Mouse (Mus musculus): ENCODE data around the gene Gpm6b. TPM values are rescaled to one million over a fixed set of nuclear protein-coding genes. Genes with fewer than 3 reads are reported as not detected.

Gene Gpm6b
- polyA plus RNA-seq (2017; shearing (Covaris generic)): 10 to 100 TPM; 25.8 to 61.6 (median 50.7) TPM

DNA sequence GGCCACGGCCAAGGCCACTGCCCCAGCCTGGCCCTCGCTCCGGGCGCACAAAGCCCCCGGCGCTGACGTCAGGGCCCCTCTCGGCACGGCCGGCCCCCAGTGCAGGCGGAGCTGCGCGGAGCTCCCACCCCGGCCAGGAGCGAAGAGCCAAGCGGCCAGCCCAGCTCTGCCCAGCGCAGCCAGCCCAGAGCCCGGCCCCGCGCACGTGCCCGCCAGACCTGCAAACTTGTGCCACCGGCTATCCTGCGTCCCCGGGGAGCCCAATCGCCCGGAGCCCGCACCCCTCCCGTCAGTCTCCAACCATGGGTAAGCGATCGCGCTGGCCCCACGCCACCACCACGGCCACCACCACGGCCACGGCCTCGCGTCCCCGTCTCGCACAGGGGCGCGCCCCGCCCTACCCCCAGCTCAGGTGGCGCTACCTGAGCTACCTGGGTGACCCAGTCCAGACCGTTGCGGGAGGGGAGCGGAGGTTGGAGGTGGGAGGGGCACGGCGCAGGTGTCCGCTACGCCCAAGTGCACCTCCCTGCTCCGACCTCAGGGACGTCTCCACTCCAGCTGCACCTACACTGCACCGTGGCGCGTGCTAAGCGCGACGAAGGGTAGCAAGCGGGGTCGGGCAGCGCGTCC lies at the start of gene Gpm6b:
Gpm6b (plus strand) TSS at position 81 of the 630 bp plus-strand sequence.
- peak; percentile 72 for ATAC-seq

DNA sequence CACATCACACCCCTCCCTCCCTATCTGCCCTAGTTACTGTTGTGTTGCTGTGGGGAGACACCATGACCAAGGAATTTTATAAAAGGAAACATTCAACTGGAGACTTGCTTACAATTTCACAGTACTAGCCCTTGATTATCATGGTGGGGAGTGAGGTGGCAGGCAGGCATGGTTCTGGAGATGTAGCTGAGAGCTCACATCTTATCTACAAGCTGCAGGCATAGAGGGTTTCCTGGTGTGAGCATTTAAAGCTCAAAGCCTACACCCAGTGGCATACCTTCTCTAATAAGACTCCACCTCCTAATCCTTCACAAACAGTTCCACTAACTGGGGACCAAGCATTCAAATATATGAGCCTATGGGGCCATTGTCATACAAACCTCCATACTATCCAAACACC lies 42.4 kb upstream of the Gpm6b start:
- no peak for ATAC-seq

DNA sequence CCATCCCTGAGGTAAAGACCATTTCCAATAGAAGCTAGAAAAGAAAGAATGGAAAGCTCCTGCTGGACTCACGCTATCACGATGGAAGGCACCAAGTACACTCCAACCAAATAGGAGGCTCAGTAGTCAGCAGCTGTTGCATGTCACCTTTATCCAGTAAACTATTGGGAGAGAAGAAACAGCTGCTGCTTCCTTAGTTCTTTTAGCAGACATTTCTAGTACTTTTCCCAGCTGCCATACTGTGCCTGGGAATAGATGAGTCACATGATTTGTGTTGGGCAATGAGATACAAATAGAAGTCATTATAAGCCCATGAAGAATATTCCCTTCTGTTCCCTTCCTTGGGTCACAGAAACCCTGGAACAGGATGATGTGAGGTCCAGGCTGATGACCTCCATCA lies 40.4 kb upstream of the Gpm6b start:
- no peak for ATAC-seq

DNA sequence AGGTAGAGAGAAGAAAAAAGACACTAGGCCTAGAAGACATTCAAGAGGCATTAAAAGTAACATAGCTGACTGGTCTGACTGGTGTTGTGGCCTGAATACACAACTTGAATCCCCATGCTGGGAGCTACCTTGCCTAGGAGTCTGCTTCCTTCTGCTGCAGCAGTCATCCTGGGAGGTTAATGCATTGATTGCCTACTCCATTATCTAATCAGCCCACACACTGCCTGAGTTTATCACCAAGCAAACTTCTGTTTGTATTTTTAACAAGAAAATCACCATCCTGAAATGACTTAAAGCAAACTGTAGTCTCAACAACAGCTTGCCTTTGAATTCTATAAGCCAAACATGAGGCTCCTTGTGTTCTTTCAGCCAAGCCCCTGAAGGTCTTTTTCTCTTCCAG lies 38.9 kb upstream of the Gpm6b start:
- no peak for ATAC-seq

DNA sequence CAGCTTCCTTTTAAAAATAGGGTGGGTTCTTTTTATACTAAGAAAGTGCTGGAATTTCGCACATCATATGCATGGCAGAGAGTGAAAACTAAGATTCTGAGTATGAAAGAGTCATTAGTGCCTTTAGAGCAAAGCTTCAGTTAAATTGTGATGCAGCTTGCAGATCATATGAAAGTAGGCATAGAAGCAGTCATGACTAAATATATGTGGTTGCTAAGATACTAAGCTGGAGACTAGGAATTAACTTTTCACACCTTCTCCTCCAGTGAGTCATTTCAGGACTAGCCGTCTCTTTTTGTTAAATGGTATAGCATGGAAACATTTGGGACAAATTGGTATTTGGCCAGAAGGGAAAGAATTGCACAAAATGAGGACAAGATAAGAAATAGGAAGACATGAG lies 24.1 kb upstream of the Gpm6b start:
- ATAC-seq: peak; percentile 14

DNA sequence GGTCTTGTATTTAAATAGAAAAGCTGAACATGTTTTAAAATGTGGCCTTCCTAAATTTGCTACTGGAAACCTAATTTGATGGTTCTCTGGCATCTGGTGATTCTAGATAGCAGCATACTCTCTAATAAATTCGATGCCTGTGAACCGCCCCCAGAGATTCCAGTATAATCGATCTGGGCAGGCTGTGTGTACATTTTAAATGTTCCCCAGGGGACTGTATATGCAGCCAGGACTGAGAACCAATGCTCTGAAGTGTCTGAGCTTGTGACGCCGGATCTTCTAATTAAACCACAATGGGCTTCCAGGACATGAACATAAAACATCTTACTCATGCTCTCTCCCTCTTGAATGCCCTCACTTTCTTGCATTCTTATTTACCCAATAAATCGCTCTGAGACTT lies 22.5 kb upstream of the Gpm6b start:
- ATAC-seq: no peak

DNA sequence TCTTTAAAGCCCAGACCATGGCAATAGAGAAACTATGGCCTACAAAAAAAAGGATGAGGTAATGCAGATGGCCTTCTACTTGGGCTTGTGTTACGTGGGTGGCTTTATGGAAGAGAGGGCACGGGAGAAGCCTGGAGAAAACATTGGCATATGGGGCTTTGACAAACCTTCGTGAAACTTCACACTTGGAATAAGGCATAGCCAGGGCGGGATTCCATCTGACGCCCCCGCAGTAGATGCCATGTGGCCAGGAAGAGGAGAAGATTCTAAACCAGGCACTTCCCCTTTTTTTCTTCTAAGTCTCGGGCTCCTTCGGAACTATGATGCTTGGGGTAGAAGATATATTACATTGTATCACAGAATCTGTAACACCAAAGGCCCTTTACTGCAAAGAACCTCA lies 22.0 kb upstream of the Gpm6b start:
- ATAC-seq: no peak

DNA sequence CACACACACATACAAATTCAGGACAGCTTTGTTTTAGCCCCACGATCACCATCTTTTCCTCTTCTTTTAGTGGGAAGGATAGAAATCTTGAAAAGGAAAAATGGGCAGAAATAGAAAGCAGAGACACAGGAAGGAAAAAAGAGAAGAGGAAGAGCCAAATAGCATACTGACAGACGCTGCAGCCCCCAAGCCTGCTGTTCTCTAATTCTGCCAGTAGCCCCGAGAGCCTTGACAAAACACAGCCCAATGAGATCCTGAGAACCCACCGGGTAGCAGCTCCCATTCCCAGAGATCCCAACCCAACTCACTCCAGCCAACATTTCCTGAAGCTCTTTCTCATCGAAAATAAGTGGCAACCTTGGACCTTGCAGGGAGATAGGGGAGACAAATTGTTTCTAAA lies 19.4 kb upstream of the Gpm6b start:
- ATAC-seq: no peak

DNA sequence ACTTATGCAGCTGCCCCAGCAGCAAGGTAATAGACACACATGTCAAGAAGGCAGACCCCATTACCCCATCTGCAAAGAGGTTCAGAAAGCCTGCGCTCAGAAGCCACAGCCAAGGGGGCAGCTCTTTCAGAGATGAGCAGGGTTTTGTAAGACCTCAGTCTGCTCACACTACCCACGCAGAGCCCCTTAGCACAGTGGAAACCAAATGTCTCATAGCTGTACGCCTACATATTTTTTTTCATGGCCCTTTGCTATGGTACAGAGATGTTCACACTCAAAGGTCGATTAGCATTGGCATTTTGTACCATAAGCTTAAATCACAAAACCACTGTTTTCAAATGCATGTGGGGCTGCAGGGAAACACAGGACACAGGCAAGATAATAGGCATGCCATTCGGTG lies 11.9 kb upstream of the Gpm6b start:
- ATAC-seq: peak; percentile 59

DNA sequence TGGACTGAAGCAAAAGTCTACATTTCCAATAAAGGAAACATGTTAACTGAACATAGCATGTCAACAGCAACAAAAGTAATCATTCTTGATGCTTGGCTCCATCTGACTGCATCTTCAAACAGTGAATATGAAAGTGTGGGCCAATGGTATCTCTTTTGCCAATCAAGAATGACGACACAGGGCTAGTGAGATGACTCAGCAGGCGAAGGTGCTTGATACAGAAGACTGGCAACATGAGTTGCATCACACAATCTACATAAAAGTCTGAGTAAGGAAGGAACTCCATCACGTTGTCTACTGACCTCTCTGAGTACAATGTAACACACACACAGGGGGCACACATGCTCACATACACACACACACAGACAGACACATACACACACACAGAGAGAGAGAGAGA lies 9.0 kb upstream of the Gpm6b start:
- ATAC-seq: peak; percentile 84

DNA sequence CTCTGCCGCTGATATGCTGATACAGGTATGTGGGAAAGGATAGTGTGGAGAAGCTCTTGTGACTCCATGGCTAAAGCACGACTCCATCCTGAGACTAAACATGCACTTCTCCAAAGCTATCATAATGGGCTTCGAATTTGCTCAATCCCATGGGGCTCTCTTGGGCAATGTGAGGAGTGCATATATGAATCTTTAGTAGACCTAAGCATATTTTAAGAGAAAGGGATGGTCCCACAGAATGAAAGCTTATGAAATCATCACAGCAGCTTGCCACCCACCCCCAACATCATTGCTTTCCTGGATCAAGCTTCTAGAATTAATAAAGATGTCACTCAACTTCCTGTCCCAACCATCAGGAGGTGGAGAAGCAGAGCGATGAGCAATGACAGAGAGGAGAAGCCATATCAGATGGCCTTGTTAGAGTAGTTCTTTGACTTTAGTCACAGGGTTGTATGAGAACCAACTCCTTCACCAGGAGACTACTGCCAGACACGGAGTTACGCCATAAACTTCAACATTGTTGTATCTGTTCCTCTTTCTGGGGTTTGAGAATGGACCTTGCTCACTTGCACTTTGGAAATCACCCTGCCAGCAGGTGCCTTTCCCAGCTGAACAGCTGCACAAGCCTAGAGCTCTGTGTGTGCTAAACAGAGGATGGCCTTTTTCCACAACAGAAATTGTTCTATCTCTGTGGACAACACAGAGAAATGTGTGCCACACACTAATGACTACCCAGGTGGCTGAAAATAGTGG lies 8.0 kb upstream of the Gpm6b start:
- no peak for ATAC-seq

DNA sequence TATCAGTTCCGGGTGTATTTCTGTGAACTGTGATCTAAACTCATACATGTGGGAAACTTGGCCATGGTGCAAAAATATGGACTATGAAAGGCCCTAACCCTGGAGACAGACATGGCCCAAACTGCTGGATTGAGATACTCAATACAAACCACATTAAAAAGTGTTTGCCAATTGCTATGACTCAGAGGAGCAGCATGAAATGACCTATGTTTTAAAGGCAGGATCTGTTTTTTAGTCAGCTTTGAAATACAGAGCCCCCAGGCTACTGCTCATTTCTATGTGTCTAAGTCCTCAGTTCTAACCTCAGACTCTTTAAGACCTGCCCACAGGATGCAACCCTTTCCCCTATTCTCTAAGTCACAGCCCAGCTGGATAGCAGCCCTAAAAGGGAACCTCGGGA lies 2.6 kb upstream of the Gpm6b start:
- ATAC-seq: no peak

DNA sequence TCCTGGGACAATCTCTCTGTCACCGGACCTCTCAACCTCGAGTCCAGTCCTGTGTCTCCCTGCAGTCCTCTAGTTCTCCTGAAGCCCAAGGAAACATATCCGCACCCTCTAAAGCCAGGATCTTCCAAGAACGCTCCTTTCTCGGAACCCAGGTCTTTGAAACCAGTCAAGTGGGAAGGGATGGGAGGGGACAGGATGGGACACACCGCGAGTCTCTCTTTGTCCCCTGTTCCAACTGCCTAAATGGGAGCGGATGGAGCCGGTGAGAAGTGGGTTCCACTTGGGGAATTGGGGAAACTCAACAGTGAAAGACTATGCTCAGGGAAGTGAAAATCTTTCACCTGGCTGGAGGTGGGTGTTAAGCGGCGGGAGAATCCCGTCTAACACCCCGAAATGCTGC lies 809 bp downstream of the Gpm6b start:
- ATAC-seq: peak; percentile 18

DNA sequence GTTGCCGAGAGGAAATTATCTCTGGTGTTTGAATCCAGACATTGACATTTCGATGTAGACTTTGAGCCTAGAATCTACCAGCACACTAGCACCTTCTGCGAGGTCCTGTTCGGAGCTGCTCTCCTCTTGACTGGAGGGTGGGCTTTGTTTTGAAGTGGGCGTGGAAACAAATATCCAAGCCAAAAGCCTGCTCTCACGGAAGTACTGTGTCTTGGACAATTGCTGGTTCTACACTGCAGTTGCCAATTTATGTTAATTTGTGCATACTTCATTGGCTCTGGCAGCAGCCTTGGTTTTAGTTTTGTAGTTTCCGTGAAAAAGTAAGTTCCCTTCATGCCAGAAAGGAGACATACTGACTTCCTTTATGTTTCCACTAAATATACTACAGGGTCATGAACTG lies 2.0 kb downstream of the Gpm6b start:
- no peak for ATAC-seq

DNA sequence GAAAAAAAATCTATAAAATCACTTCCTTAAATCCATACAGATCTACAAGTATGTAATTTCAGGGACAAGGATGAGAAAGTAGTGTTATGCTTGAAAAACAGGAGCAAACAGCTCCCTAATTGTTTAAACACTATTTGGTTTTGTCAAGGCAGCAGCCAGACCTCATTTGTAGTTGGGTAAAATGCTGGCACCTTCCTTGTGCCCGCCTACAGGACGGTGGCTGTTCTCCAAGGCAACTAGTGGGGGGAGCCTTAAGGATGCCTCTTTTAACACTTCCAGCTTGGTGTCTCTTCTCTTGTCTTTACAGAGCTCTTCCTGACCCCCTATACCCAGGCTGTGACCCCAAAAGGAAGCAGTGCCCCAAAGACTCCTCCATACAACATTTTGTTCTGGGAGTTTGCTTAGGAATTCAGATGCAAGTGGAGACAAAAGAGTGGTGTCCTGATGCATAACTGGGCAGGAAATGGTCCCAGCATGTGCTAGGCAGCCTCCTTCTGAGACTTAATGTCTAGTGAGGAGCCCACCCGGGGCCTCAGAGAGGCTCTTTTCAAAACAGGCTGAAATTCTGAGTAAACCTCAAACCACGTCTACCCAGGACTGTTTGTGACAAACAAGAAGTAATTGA lies 4.7 kb downstream of the Gpm6b start:
- ATAC-seq: no peak

DNA sequence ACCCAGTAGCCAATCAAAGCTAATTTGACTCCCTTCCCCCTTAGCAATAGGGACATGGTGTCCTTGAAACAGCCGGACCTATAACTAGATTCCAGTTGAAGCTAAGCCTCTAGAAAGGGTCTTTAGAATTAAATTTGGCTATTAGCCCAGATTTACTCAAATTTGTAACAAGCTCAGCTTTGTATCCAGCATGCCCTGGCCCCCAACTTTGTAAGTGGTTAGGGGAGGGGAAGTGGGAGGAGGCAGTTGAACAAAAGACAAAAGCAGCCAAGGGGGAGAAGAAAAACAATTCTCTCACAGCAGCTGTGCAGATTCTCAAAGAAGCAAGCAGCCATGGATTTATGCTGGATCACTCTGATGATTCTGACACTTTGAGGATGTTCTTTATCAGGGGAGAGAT lies 32.8 kb downstream of the Gpm6b start:
- no peak for ATAC-seq

DNA sequence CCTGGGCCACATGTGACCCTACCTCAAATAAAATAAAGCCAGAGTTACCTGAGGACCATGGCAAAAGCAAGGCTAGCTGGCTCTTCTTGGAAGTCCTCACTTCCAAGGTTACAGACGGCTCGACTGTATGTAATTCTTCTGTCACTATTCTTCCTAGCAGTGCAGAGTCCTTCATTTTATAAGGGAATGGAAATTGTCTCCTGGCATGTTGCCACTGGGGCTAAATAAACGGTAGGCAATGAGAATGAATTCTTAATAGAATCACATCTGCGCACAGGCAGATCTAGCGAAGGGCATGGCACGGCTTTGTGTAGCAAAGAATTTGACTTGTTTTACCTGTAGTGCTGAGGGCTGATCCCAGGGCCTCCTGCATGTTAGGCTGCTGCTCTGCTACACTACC lies 33.9 kb downstream of the Gpm6b start:
- ATAC-seq: no peak

DNA sequence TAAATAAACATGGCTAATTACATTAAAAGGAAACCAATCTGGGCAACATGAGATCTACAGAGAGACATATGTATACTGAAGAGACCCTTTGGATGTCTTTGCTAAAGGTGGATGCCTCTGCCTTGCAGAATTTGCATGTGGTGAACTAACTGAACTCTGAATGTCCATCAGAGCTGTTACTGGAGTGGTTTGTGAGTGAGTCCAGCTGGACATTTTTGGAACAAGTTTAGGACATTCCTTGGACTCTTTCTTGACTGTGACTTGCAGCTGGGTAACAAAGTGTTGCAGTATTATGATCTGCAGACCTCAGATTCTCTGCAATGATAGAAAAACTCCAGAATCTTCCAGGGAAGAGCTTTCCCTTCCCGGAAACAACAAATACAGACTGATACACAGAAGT lies 41.1 kb downstream of the Gpm6b start:
- ATAC-seq: no peak

DNA sequence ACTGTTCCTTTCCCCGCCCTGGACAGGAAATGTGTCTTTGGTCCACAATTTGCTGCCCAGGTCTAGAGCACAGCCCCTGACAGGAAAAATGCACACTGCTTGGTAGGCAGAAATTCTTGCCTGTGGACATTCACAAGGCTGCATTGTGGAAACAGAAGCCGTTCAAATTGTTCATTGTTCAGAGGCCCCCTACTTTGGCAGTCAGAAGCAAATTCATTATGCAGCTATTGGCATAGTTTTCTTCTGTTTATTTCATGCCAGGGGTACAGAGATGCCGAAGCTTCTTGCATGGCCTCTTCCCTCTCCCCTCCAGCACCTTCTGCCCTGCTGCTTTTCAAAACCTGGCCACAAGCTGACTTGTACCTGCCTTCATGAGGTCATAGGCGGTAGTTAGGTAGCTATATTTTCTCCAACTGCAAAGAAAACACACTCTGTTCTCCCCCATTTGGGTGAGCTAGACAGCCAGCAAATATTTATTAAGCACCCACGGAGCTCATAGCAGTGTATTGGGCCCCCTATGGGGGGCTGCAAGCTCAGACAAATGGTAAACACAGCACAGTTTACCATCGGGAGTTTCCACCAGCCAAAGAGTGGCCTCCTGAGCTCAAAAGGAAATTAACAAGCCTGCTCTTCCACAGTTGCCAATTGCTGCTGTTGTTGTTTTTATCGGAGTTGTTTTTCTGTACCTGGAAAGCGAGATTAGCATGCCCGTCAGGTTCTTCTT lies 48.2 kb downstream of the Gpm6b start:
- no peak for ATAC-seq

DNA sequence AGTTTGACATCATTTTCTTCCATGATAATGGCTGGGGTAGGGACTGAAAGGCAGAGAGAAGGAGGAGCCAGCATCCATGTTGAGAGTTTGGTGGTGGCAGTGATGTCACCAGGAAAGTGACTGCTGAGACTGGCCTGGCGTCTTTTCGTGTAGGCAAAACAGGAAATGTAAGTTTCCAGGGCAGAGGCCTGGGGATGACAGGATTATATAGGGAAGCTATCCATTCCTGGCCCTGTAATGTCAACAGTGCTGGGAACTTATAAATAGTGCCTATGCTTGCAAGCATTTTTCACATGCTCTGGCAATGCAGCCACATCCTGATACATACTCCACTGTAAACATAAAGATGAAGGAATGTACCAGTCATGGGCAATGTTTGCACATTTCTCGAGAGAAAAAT lies 52.6 kb downstream of the Gpm6b start:
- no peak for ATAC-seq

DNA sequence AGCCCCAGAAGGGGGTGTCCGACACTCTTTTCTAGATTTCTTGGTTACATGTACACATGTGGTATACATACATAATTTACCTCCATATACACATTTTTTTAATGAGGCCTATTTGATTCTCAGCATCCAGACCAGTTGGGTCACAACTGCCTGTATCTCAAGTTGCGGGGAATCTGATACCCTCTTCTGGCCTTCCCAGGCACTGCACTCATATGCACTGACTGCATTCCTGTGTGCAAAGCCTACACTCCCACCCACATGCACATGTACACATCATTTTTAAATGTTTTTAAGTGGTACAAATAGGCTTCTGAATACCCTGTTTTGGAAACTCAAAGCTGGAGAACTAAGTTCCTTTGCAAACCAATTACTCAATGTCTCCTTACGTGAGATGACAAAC lies 54.8 kb downstream of the Gpm6b start:
- peak; percentile 35 for ATAC-seq

DNA sequence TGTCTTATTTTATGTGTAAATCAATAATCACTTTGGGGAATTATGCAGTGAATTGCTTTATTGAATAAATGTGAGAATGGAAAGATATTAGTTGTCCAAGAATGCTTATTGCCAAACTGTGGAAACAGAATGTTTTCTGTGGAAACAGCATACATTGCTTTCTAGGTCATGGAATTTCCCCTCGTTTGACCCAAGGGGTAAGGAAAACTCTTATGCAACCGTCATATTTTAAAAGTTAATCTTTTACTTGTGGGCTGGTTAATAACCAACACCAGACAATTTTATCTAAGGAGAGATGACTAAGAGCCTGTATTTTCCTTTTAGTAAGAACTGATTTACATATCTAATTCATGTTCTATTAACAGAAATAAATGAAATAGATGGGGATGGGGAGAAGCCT lies 64.1 kb downstream of the Gpm6b start:
- ATAC-seq: no peak

DNA sequence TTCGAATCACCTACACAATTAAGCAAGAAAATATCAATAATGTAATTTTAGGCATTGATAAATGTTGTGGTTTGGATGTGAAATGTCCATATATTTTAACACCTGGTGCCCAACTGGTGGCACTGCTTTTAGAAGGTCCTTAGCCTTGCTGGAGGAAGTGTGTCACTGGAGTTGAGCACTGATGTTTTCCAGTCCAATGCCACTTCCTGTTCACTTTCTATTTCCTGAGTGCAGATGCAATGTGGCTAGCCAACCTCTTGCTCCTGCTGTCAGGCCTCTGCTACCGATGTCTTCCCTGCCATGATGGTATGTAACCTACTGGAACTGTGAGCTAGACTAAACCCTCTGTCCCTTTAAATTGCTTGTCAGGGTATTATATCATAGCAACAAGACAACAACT lies 65.6 kb downstream of the Gpm6b start:
- ATAC-seq: peak; percentile 76
